Mouse (Mus musculus) CH12.LX (cell line): Measurements from ENCODE around the gene Gys2. TPM values are rescaled to one million over a fixed set of nuclear protein-coding genes. Genes with fewer than 3 reads are reported as not detected.

Source experiments
- DNase-seq: peaks from one replicate; pipeline ENCODE4 v3.0.0-alpha.2; 2013; ENCODE audit errors: extremely low read depth
- H3K27ac ChIP-seq: 2 replicates; pipeline ENCODE4 v1.5.1; 2012; ENCODE audit warnings: low read depth, mild to moderate bottlenecking, control low read depth, moderate library complexity; ENCODE audit not compliant: insufficient read depth
- H3K27me3 ChIP-seq: replicated peaks from 2 replicates; pipeline ENCODE3; 2012; ENCODE audit warnings: inconsistent platforms
- H3K36me3 ChIP-seq, 2 experiments: replicated peaks in 1 of 2; 2 replicates each; pipeline versions ENCODE3 to v1.6.1; 2012; ENCODE audit warnings: inconsistent platforms in 1 of 2, low read length in 1 of 2, mild to moderate bottlenecking in 1 of 2, mixed read lengths in 1 of 2, moderate library complexity in 1 of 2; ENCODE audit not compliant: control insufficient read depth in 1 of 2, insufficient read depth in 1 of 2
- H3K4me1 ChIP-seq, 2 experiments: 2 replicates each; pipeline ENCODE4 v1.6.1; 2012; ENCODE audit warnings: inconsistent platforms in 1 of 2, moderate library complexity in 1 of 2; ENCODE audit not compliant: insufficient read depth in 2 of 2, control insufficient read depth in 1 of 2
- H3K4me2 ChIP-seq: 2 replicates; pipeline ENCODE4 v1.6.1; 2012; ENCODE audit warnings: low read depth, mild to moderate bottlenecking, control low read depth; ENCODE audit not compliant: poor library complexity, insufficient read depth, severe bottlenecking
- H3K4me3 ChIP-seq, 3 experiments: fragments of 150-350 bp in 1 of 3; sonication (generic) in 1 of 3; replicated peaks in 1 of 3; 2 replicates each; pipeline versions ENCODE3 to v1.5.1; 2011 to 2012; ENCODE audit warnings: low read depth in 2 of 3, low read length in 2 of 3, mild to moderate bottlenecking in 2 of 3, moderate library complexity in 2 of 3, control low read depth in 1 of 3, improper control_type of control experiment in 1 of 3, inconsistent platforms in 1 of 3, mixed read lengths in 1 of 3; ENCODE audit not compliant: poor library complexity in 1 of 3
- H3K79me2 ChIP-seq: replicated peaks from 2 replicates; pipeline ENCODE4 v1.6.1; 2012; ENCODE audit warnings: mild to moderate bottlenecking, moderate library complexity; ENCODE audit not compliant: control insufficient read depth, poor library complexity, insufficient read depth, severe bottlenecking; ENCODE audit errors: extremely low read depth
- H3K9ac ChIP-seq: 2 replicates; pipeline ENCODE4 v1.6.1; 2012; ENCODE audit warnings: low read depth, mild to moderate bottlenecking, control low read depth, moderate library complexity; ENCODE audit not compliant: insufficient read depth
- H3K9me3 ChIP-seq: replicated peaks from 2 replicates; pipeline ENCODE3; 2012; ENCODE audit warnings: low read length, inconsistent platforms, mixed read lengths
- BHLHE40 ChIP-seq: IDR thresholded peaks from 2 replicates; pipeline ENCODE4 v1.6.1; 2011; ENCODE audit warnings: mild to moderate bottlenecking, low read depth, low read length, improper control_type of control experiment
- CHD2 ChIP-seq: IDR thresholded peaks from 2 replicates; pipeline ENCODE4 v1.6.1; 2011; ENCODE audit warnings: low read length, improper control_type of control experiment
- CTCF ChIP-seq, 2 experiments: IDR thresholded peaks in 1 of 2; conservative IDR thresholded peaks in 1 of 2; 2 replicates each; pipeline ENCODE4 v1.5.1; 2011 to 2012; ENCODE audit warnings: low read depth in 2 of 2, low read length in 2 of 2, improper control_type of control experiment in 1 of 2, inconsistent platforms in 1 of 2, mild to moderate bottlenecking in 1 of 2, moderate library complexity in 1 of 2
- ELF1 ChIP-seq: IDR thresholded peaks from 2 replicates; pipeline ENCODE4 v1.6.1; 2014; ENCODE audit warnings: low read depth, mild to moderate bottlenecking, inconsistent platforms, low read length, improper control_type of control experiment
- EP300 ChIP-seq: IDR thresholded peaks from 2 replicates; pipeline ENCODE4 v1.6.1; 2011; ENCODE audit warnings: low read length, improper control_type of control experiment
- HCFC1 ChIP-seq: IDR thresholded peaks from 2 replicates; pipeline ENCODE4 v1.6.1; 2012; ENCODE audit warnings: low read depth, mild to moderate bottlenecking, inconsistent platforms, low read length, improper control_type of control experiment
- IRF4 ChIP-seq: IDR thresholded peaks from 2 replicates; pipeline ENCODE4 v1.6.1; 2014; ENCODE audit warnings: low read depth, mild to moderate bottlenecking, inconsistent platforms, low read length, improper control_type of control experiment
- JUN ChIP-seq: IDR thresholded peaks from 2 replicates; pipeline ENCODE4 v1.6.1; 2011; ENCODE audit warnings: low read depth, mild to moderate bottlenecking, low read length, improper control_type of control experiment, moderate library complexity; ENCODE audit not compliant: insufficient read depth
- KAT2A ChIP-seq: IDR thresholded peaks from 2 replicates; pipeline ENCODE4 v1.6.1; 2012; ENCODE audit warnings: low read length, improper control_type of control experiment, inconsistent platforms; ENCODE audit not compliant: insufficient replicate concordance
- MAFK ChIP-seq: IDR thresholded peaks from 2 replicates; pipeline ENCODE4 v1.6.1; 2011; ENCODE audit warnings: low read length, improper control_type of control experiment; ENCODE audit not compliant: insufficient replicate concordance
- MEF2A ChIP-seq: IDR thresholded peaks from 2 replicates; pipeline ENCODE4 v1.6.1; 2014; ENCODE audit warnings: low read depth, mild to moderate bottlenecking, inconsistent platforms, low read length, improper control_type of control experiment, borderline replicate concordance
- MXI1 ChIP-seq: IDR thresholded peaks from 2 replicates; pipeline ENCODE4 v1.6.1; 2011; ENCODE audit warnings: mild to moderate bottlenecking, low read depth, low read length, improper control_type of control experiment
- MYC ChIP-seq: IDR thresholded peaks from 2 replicates; pipeline ENCODE4 v1.6.1; 2011; ENCODE audit warnings: low read depth, mild to moderate bottlenecking, improper control_type of control experiment, low read length
- NRF1 ChIP-seq: IDR thresholded peaks from 2 replicates; pipeline ENCODE4 v1.6.1; 2014; ENCODE audit warnings: low read depth, mild to moderate bottlenecking, inconsistent platforms, low read length, improper control_type of control experiment, moderate library complexity
- PAX5 ChIP-seq: IDR thresholded peaks from 2 replicates; pipeline ENCODE4 v1.6.1; 2012; ENCODE audit warnings: low read length, inconsistent platforms, mixed read lengths
- POLR2A ChIP-seq: IDR thresholded peaks from 2 replicates; pipeline ENCODE4 v1.6.1; 2011; ENCODE audit warnings: low read depth, mild to moderate bottlenecking, improper control_type of control experiment, low read length
- POLR2AphosphoS2 ChIP-seq: IDR thresholded peaks from 2 replicates; pipeline ENCODE4 v1.6.1; 2011; ENCODE audit warnings: low read depth, low read length, improper control_type of control experiment
- RAD21 ChIP-seq: IDR thresholded peaks from 2 replicates; pipeline ENCODE4 v1.6.1; 2011; ENCODE audit warnings: low read depth, mild to moderate bottlenecking, low read length, improper control_type of control experiment, moderate library complexity
- RCOR1 ChIP-seq: conservative IDR thresholded peaks from 2 replicates; pipeline ENCODE4 v1.6.1; 2012; ENCODE audit warnings: low read depth, mild to moderate bottlenecking, inconsistent platforms, low read length, improper control_type of control experiment
- SIN3A ChIP-seq: IDR thresholded peaks from 2 replicates; pipeline ENCODE4 v1.6.1; 2012; ENCODE audit warnings: low read length, improper control_type of control experiment, inconsistent platforms
- SMC3 ChIP-seq: IDR thresholded peaks from 2 replicates; pipeline ENCODE4 v1.6.1; 2011; ENCODE audit warnings: low read depth, low read length, improper control_type of control experiment
- UBTF ChIP-seq: IDR thresholded peaks from 2 replicates; pipeline ENCODE4 v1.6.1; 2012; ENCODE audit warnings: low read depth, mild to moderate bottlenecking, inconsistent platforms, low read length, improper control_type of control experiment, moderate library complexity
- USF1 ChIP-seq: IDR thresholded peaks from 2 replicates; pipeline ENCODE4 v1.6.1; 2014; ENCODE audit warnings: low read depth, mild to moderate bottlenecking, inconsistent platforms, low read length, improper control_type of control experiment
- USF2 ChIP-seq: conservative IDR thresholded peaks from 2 replicates; pipeline ENCODE4 v1.6.1; 2011; ENCODE audit warnings: low read depth, low read length, improper control_type of control experiment
- ZKSCAN1 ChIP-seq: IDR thresholded peaks from 2 replicates; pipeline ENCODE4 v1.6.1; 2012; ENCODE audit warnings: low read depth, inconsistent platforms, low read length, improper control_type of control experiment, borderline replicate concordance
- ZNF384 ChIP-seq: IDR thresholded peaks from 2 replicates; pipeline ENCODE4 v1.6.1; 2012; ENCODE audit warnings: low read depth, low read length, improper control_type of control experiment, inconsistent platforms
- dilution Hi-C: fragments of 300-500 bp; cut with MboI; formaldehyde crosslinking; loops from 2 replicates; pipeline ENCODE4 v1.14.3; 2020; ENCODE audit warnings: low sequenced_read_pairs; ENCODE audit not compliant: extremely low pct_unique_long_range_greater_than_20kb, extremely low pct_ligation_motif_present
- in situ Hi-C: fragments of 300-500 bp; cut with MboI; formaldehyde crosslinking; loops from 3 replicates; pipeline ENCODE4 v1.14.3; 2019; ENCODE audit warnings: low sequenced_read_pairs, low pct_ligation_motif_present, low pct_unique_long_range_greater_than_20kb, mixed read lengths
- polyA plus RNA-seq: library from polyadenylated mRNA; unstranded; fragments of >175 nt; gene quantifications from 2 replicates; pipeline ENCODE4 v1.2.1, GENCODE M21; 2012; ENCODE audit warnings: low read depth; ENCODE audit not compliant: insufficient read length
- total RNA-seq, 2 experiments: library from RNA; depleted of rRNA; stranded (reverse); fragments of 300-350 nt in 1 of 2; fragments of >200 nt in 1 of 2; gene quantifications; 2 replicates each; pipeline ENCODE4 v1.2.3; 2012 to 2014

Gys2 gene
- total and polyA plus RNA-seq, 3 experiments: not detected

- dilution Hi-C loops: no loop called here
- Histone ChIP-seq H3K27ac (no peak overlapping the region), H3K9ac (no peak overlapping the region), H3K9me3 (no peaks in the 10 kb centered on the region), H3K36me3 (no peaks in the 10 kb centered on the region), H3K27me3 (no peaks in the 10 kb centered on the region), H3K4me2 (no peak overlapping the region), H3K79me2 (no peaks in the 10 kb centered on the region), H3K4me1 (peaks cover 0 to 15% of the 10 kb centered on the region in 2 experiments; a peak in 2 of 4 replicates), H3K4me3 (no peak overlapping the region)
- TF ChIP-seq JUN (no peak), ELF1 (no peak), EP300 (no peak), SMC3 (no peak), MEF2A (no peak), RCOR1 (no peak), KAT2A (no peak), BHLHE40 (no peak), HCFC1 (no peak), POLR2AphosphoS2 (no peak), ZNF384 (no peak), POLR2A (no peak), RAD21 (no peak), MYC (no peak), CHD2 (no peak), IRF4 (no peak), SIN3A (no peak), USF1 (no peak), MXI1 (no peak)
- no peak for DNase-seq
- in situ Hi-C loops: loop anchor here (25.0 kb wide), 2 partner anchors 170 to 1020 kb away; partner anchors contain the start of gene Pyroxd1
Measured at GRCm38 (mm10) chr6:142507033-142507784, 34.3 kb upstream of the Gys2 start.

- Histone ChIP-seq H3K4me2 (no peak overlapping the region), H3K27me3 (no peaks in the 10 kb centered on the region), H3K36me3 (no peaks in the 10 kb centered on the region), H3K27ac (no peak overlapping the region), H3K4me3 (no peak overlapping the region), H3K4me1 (peaks cover 0 to 11% of the 10 kb centered on the region in 2 experiments; a peak in 2 of 4 replicates), H3K9ac (no peak overlapping the region), H3K9me3 (no peaks in the 10 kb centered on the region), H3K79me2 (no peaks in the 10 kb centered on the region)
- TF ChIP-seq UBTF (no peak), PAX5 (no peak), CTCF (conservative IDR thresholded peaks at IDR 0.05 in 1 of 2, IDR thresholded peaks at IDR 0.05 in 1 of 2; ENCODE audit: low read depth in 2 of 2, low read length in 2 of 2) (no peak), MYC (no peak), POLR2AphosphoS2 (no peak), ZNF384 (no peak), ZKSCAN1 (no peak), MAFK (no peak), MXI1 (no peak), MEF2A (no peak), POLR2A (no peak), RAD21 (no peak), USF2 (no peak), BHLHE40 (no peak), JUN (no peak), NRF1 (no peak)
- dilution Hi-C loops (no loop called here), in situ Hi-C loops (loop anchor here (25.0 kb wide), 2 partner anchors 169 to 1019 kb away; partner anchors contain the start of gene Pyroxd1)
- DNase-seq: no peak
Measured at GRCm38 (mm10) chr6:142506338-142507032, 33.6 kb upstream of the Gys2 start.
